In genomic region chr4:133512972-133513371, GRCm38 (mm10) we compare ENCODE assay signal across 9 mouse cellular contexts. TPM values are rescaled to one million over a fixed set of nuclear protein-coding genes. Genes with fewer than 3 reads are reported as not detected.
A peak's percentile ranks its signal among the peaks of the same experiment; 100 is the strongest.
DNase-seq lines count a peak whose midpoint lies in the region; ATAC-seq and TF ChIP-seq lines count a peak whose summit lies in the region.
"Had no signal": no experiment of that assay in that cellular context is flagged by ENCODE, and none has a peak within 500 bp of the region (broad histone marks: within the 10 kb centered on the region; RNA-seq: fewer than 3 reads in every experiment).

No protein-coding gene starts in this region.

- 10% methylated on average over 8 of the region's 8 CpGs for WGBS in liver, postnatal 0 days (ENCODE audit: insufficient replicate concordance)

- ATAC-seq in liver, postnatal 0 days: peak; percentile 78

- no peak overlapping the region for H3K27ac ChIP-seq in liver, postnatal 0 days (ENCODE audit: low read depth)
- H3K27ac ChIP-seq: limb, embryonic 15.5 days had no signal

- H3K9ac ChIP-seq in liver, postnatal 0 days (replicated peaks): no peak overlapping the region
- H3K9ac ChIP-seq: limb, embryonic 15.5 days had no signal

- peak; percentile 79 for DNase-seq in ES-CJ7 (ENCODE audit: low read depth, low spot score)
- peak; percentile 85 for DNase-seq in adrenal gland, postnatal 14 days
- DNase-seq in embryo, embryonic 9.5 days (ENCODE audit: extremely low spot score): peak; percentile 70
- peak; percentile 62 for DNase-seq in heart, adult 8-10 months (ENCODE audit: low spot score)
- DNase-seq in kidney, postnatal 14 days: peak; percentile 88
- DNase-seq in liver, postnatal 0 days: peak; percentile 72
- DNase-seq in retina, embryonic 14.5 days (ENCODE audit: low spot score): peak; percentile 86
- peak; percentile 75 to 76 for DNase-seq in thymus, postnatal 36 days

- no peak overlapping the region for H3K4me2 ChIP-seq in liver, postnatal 0 days (ENCODE audit: low read depth, low read length)
- H3K4me2 ChIP-seq: limb, embryonic 15.5 days had no signal

- peaks cover 7% of the 10 kb centered on the region for H3K27me3 ChIP-seq in liver, postnatal 0 days (ENCODE audit: insufficient read depth, low read length)

- no peaks in the 10 kb centered on the region for H3K4me1 ChIP-seq in liver, postnatal 0 days (ENCODE audit: insufficient read depth)
- H3K4me1 ChIP-seq: limb, embryonic 15.5 days had no signal

- no peak overlapping the region for H3K4me3 ChIP-seq in liver, postnatal 0 days (ENCODE audit: low read depth, low read length)
- H3K4me3 ChIP-seq: limb, embryonic 15.5 days had no signal

- H3K36me3 ChIP-seq in liver, postnatal 0 days (replicated peaks; ENCODE audit: insufficient read depth, low read length): no peaks in the 10 kb centered on the region
- H3K36me3 ChIP-seq: limb, embryonic 15.5 days had no signal

- H3K9me3 ChIP-seq in liver, postnatal 0 days (ENCODE audit: low read length): no peaks in the 10 kb centered on the region
- H3K9me3 ChIP-seq: limb, embryonic 15.5 days had no signal

- no peak for TF ChIP-seq EP300 in liver, postnatal 0 days (IDR thresholded peaks at IDR 0.05; ENCODE audit: low read depth)

- peak; percentile 93 for TF ChIP-seq CTCF in liver, postnatal 0 days (IDR thresholded peaks at IDR 0.05; ENCODE audit: low read depth)

RNA-seq across cellular contexts. Expression of gene Kdf1, which starts 5.8 kb away (rescaled TPM):
- total RNA-seq in adrenal gland, postnatal 14 days (2021): 1.8 and 2.0 TPM in 2 replicates
- total RNA-seq in heart, adult 8-10 months (2022): not detected
- polyA plus RNA-seq in liver, postnatal 0 days (2015; fragmentation: Nextera tagmentation; extraction: Ambion mirVana): 5.5 and 5.9 TPM in 2 replicates

RNA-seq across cellular contexts. Expression of gene Trnp1, which starts 14.6 kb away (rescaled TPM):
- total RNA-seq in adrenal gland, postnatal 14 days (2021): 4.0 and 8.6 TPM in 2 replicates
- total RNA-seq in heart, adult 8-10 months (2022): 1 to 10 TPM; 1.3 to 1.8 (median 1.6) TPM
- polyA plus RNA-seq in liver, postnatal 0 days (2015; fragmentation: Nextera tagmentation; extraction: Ambion mirVana): 0.34 TPM in 1 of 2 replicates, not detected in the other

RNA-seq across cellular contexts. Expression of gene Nudc, which starts 32.8 kb away (rescaled TPM):
- total RNA-seq in adrenal gland, postnatal 14 days (2021): 159 and 160 TPM in 2 replicates
- total RNA-seq in heart, adult 8-10 months (2022): 10 to 100 TPM; 66.4 to 92.0 (median 73.0) TPM
- 118 and 129 TPM in 2 replicates for polyA plus RNA-seq in liver, postnatal 0 days (2015; fragmentation: Nextera tagmentation; extraction: Ambion mirVana)

RNA-seq across cellular contexts. Expression of gene Tent5b, which starts 33.0 kb away (rescaled TPM):
- total RNA-seq in adrenal gland, postnatal 14 days (2021): 0.67 and 2.0 TPM in 2 replicates
- total RNA-seq in heart, adult 8-10 months (2022): 1 to 10 TPM; 1.3 to 3.0 (median 1.6) TPM
- 0.07 and 0.08 TPM in 2 replicates for polyA plus RNA-seq in liver, postnatal 0 days (2015; fragmentation: Nextera tagmentation; extraction: Ambion mirVana)

RNA-seq across cellular contexts. Expression of gene Nr0b2, which starts 40.2 kb away (rescaled TPM):
- total RNA-seq in adrenal gland, postnatal 14 days (2021): 32.6 and 34.2 TPM in 2 replicates
- 10 to 100 TPM; 13.2 to 19.5 (median 16.9) TPM for total RNA-seq in heart, adult 8-10 months (2022)
- 32.7 and 44.1 TPM in 2 replicates for polyA plus RNA-seq in liver, postnatal 0 days (2015; fragmentation: Nextera tagmentation; extraction: Ambion mirVana)
- polyA plus RNA-seq: limb, embryonic 15.5 days had no signal
